Mouse (Mus musculus) hindlimb bud, embryonic 11.5 days (tissue): ENCODE results near the gene Ttll6.
A peak's percentile ranks its signal among the peaks of the same experiment; 100 is the strongest.
"Not testable (repeated sequence)": the region's sequence is repeated elsewhere in the genome, so short reads cannot be mapped to it uniquely, and the experiment has no call there.

ENCODE experiments used
- DNase-seq: peaks from one replicate; pipeline ENCODE4 v3.0.0-alpha.2; 2012; ENCODE audit warnings: low read depth, low spot score; ENCODE audit errors: extremely low spot score

Ttll6 gene

GRCm38 (mm10) chr11:96133239-96133865 lies at the start of gene Ttll6:
Ttll6 (plus strand) TSS chr11:96133786.
- DNase-seq: peak; percentile 49

- no peak for DNase-seq
Measured at GRCm38 (mm10) chr11:96087981-96088380, 45.6 kb upstream of the Ttll6 start.

DNA sequence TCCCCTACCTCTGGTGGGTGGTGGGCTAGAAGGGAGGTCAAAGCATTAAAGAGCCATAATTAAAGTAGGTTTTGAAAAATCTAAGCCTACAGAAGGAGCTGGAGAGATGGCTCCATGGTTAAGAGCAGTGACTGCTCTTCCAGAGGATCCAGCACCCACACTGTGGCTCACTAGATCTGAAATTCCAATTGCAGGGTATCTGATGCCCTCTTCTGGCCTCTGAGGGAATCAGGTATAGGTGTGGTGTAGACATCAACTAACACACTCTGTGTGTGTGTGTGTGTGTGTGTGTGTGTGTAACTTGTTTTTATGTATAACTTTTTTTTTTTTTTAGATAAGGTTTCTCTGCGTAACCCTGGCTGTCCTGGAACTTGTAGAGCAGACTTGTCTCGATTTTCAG lies 42.5 kb upstream of the Ttll6 start:
- DNase-seq: no peak

DNA sequence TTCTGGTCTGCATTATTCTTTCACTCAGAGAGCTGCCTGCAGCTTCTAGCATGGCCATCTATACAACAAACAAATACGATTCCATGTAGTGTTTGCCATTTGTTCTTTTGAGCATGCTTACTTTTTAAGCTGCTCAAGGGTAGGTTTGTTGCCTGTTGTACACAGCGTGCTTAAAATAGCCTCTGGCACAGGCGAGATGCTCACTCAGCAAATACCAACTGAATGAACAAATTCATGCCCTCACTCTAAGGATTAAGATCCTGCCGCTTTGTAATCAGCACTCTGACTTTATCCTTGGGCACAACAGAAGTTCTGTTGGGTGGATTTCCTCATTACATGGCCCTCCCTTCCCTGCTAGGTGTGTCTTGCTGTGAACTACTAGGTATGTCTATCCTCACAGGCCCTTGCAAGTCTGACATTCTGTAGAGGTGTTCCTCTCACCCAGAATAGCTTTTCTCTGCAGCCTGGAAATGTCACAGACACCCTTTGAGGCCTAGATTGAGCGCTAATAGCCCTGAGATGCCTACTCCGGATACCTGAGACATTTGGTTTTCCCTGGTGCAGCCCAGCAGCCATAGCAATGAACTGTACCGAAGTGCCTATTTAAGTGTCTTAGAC lies 40.8 kb upstream of the Ttll6 start:
- DNase-seq: no peak

DNA sequence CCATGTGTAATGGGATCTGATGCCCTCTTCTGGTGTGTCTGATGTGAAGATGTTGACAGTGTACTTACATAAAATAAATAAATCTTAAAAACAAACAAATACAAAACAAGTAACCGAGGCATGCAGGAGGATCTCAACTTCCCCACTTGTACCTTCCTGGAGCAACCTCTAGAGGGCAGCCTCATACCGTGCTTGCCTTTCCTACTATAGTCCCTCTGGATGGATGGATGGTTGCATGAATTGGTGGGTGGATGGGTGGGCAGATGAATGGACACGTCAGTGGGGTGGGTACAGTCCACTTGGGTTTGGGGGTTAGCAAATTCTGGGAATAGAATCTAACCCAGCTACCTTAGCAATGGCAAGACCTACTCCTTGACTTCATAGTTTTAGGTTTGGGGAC lies 40.2 kb upstream of the Ttll6 start:
- DNase-seq: peak; percentile 26

- DNase-seq: no peak
Measured at GRCm38 (mm10) chr11:96108376-96108775, 25.2 kb upstream of the Ttll6 start.

- not testable (repeated sequence) for DNase-seq
Measured at GRCm38 (mm10) chr11:96110950-96111349, 22.6 kb upstream of the Ttll6 start.

- no peak for DNase-seq
Measured at GRCm38 (mm10) chr11:96111751-96112150, 21.8 kb upstream of the Ttll6 start, which contains the start of gene Calcoco2. Calcoco2 (minus strand) TSS chr11:96111964.

DNA sequence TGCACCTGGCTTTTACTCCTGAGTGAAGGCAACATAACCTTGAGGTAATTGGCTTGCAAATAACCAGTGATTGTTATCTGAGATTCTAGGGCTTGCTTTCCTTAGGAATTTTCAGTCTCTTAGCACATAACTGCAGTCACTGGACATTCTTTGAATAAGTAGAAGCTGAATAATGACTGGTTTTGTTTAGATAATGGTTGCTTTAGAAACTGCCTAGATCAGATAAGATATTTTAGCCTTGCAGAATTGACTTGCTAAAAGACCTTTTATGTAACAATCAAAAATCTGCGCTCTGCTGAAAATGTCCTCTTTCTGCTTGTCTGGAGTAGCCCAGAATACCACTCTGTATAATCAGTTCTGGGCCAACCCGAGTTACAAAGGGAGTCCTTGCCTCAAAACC lies 19.5 kb upstream of the Ttll6 start:
- no peak for DNase-seq

DNA sequence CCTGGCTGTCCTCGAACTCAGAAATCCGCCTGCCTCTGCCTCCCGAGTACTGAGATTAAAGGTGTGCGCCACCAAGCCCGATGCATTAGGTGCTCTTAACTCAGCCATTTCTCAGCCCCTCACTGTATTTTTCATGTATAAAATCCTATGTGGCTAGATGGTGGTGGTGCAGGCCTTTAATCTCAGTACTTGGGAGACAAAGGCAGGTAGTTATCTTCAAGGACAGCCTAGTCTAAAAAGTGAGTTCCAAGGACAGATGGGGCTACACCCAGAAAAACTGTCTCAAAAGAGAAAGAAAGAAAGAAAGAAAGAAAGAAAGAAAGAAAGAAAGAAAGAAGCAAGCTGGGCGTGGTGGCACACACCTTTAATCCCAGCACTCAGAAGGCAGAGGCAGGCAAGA lies 18.2 kb upstream of the Ttll6 start:
- no peak for DNase-seq

- DNase-seq: no peak
Measured at GRCm38 (mm10) chr11:96116116-96116515, 17.5 kb upstream of the Ttll6 start.

GRCm38 (mm10) chr11:96116925-96117324 lies 16.7 kb upstream of the Ttll6 start:
- not testable (repeated sequence) for DNase-seq

DNA sequence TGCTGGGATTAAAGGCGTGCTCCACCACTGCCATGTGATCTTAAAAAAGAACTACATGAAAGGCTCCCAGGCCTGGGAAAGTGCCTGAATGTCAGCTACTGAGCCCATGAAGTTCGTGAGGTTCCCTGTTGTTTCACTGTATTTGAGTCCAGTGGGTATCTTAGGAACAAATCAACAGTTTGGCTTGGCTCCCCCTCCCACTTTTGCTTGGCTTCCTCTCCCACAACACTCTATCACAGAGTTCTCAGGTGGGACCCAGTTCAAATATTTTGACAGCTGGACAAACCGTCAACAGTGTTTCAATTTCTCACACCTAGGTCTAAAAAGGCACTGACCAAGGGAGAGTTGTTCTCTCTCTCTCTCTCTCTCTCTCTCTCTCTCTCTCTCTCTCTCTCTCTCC lies 14.2 kb upstream of the Ttll6 start:
- DNase-seq: no peak

- not testable (repeated sequence) for DNase-seq
Measured at GRCm38 (mm10) chr11:96122806-96123205, 10.8 kb upstream of the Ttll6 start.

- DNase-seq: no peak
Measured at GRCm38 (mm10) chr11:96124052-96124914, 9.3 kb upstream of the Ttll6 start.

DNA sequence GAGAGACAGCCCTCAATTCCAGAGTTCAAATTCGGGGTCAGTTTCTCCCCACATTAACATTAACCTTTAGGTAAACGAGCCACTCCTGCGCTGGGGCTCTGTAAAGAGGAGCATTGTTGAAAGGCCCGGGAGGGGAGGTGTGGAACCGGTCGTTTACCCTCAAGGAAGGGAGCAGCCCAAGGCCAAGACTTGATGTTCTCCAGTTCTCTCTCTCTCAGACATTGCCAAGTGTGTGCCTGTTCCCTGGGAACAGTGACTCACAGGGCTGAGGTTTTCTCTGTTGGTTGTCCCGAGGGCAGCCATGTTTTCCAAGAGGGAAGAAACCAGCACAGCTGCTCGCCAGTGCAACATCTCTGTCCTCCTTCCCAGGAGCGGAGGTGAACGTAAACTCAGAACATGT lies 3.0 kb upstream of the Ttll6 start:
- no peak for DNase-seq

DNA sequence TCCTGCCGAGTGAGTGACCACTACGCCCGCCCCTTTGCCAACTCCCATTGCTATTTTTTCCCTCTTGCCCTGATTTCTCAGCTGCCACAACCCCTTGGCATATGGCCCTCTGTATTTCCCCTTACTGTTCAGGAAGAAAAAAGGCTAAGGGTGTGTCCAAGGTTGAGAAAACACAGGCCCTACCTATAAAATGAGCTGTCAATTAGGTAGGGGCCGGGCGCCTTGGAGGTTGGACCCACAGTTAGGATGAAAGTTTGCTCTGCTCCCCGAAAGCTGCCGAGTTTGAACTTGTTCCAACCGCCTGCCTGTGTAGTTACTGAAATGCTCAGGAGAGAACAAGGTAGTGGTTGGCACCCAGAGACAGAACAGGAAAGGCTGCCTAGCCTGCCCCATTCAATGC lies 2.3 kb downstream of the Ttll6 start:
- DNase-seq: no peak

GRCm38 (mm10) chr11:96140726-96141175 lies 7.2 kb downstream of the Ttll6 start:
- no peak for DNase-seq

- no peak for DNase-seq
Measured at GRCm38 (mm10) chr11:96143766-96144165, 10.2 kb downstream of the Ttll6 start.

- peak; percentile 60 for DNase-seq
Measured at GRCm38 (mm10) chr11:96145622-96146270, 12.2 kb downstream of the Ttll6 start.

DNA sequence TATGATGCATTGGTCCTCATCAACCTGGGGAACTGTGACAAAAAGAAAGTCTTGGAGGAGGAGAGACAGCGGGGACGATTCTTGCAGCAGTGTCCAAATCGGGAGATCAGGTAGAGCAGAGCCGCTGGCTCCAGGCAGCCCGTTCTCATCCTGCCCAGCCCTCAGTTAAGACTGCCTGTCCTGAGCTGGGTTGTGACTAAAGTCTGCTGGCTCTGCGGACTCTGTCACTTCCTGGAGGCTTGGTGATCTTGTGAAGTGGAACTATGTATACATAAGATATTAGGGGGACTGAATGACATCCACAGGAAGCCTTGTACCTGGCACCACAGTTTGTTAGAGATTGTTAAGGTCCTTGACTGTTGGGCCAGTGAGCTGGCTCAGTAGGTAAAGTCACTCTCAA lies 13.9 kb downstream of the Ttll6 start:
- DNase-seq: no peak
